Mouse (Mus musculus) ES-E14 (cell line): ENCODE results near the gene Armc3. TPM values are rescaled to one million over a fixed set of nuclear protein-coding genes. Genes with fewer than 3 reads are reported as not detected.
A peak's percentile ranks its signal among the peaks of the same experiment; 100 is the strongest.

Experiments
- DNase-seq: peaks from one replicate; pipeline ENCODE4 v3.0.0-alpha.2; 2013; ENCODE audit warnings: low read depth, low spot score
- H3K27ac ChIP-seq: 2 replicates; pipeline ENCODE4 v1.5.1; 2012; ENCODE audit warnings: low read depth, mild to moderate bottlenecking, low read length, moderate library complexity, mixed read lengths; ENCODE audit not compliant: poor library complexity, insufficient read depth, severe bottlenecking
- H3K36me3 ChIP-seq: 2 replicates; pipeline ENCODE4 v1.6.1; 2012; ENCODE audit warnings: mild to moderate bottlenecking, low read length, moderate library complexity, mixed read lengths; ENCODE audit not compliant: control insufficient read depth, poor library complexity, insufficient read depth, severe bottlenecking
- H3K4me1 ChIP-seq, 2 experiments: fragments of 150-350 bp in 1 of 2; sonication (generic) in 1 of 2; 2 replicates each; pipeline ENCODE4 v1.6.1; 2012; ENCODE audit warnings: low read length in 2 of 2, mild to moderate bottlenecking in 1 of 2, mixed read lengths in 1 of 2; ENCODE audit not compliant: control insufficient read depth in 2 of 2, insufficient read depth in 2 of 2, poor library complexity in 1 of 2
- H3K4me3 ChIP-seq, 2 experiments: fragments of 150-350 bp in 1 of 2; sonication (generic) in 1 of 2; 2 replicates each; pipeline ENCODE4 v1.5.1; 2012; ENCODE audit warnings: low read length in 2 of 2, low read depth in 1 of 2, mild to moderate bottlenecking in 1 of 2, mixed read lengths in 1 of 2; ENCODE audit not compliant: insufficient read depth in 1 of 2, poor library complexity in 1 of 2, severe bottlenecking in 1 of 2
- H3K9ac ChIP-seq: 2 replicates; pipeline ENCODE4 v1.6.1; 2012; ENCODE audit warnings: low read depth, mild to moderate bottlenecking, low read length, mixed read lengths; ENCODE audit not compliant: poor library complexity, insufficient read depth, severe bottlenecking
- H3K9me3 ChIP-seq: fragments of 150-350 bp; sonication (generic); 2 replicates; pipeline ENCODE4 v1.6.1; 2012; ENCODE audit warnings: low read depth, mild to moderate bottlenecking, low read length; ENCODE audit not compliant: control insufficient read depth, insufficient read depth
- CHD2 ChIP-seq: IDR thresholded peaks from 2 replicates; pipeline ENCODE4 v1.6.1; 2014; ENCODE audit warnings: mild to moderate bottlenecking, low read depth, low read length, inconsistent platforms
- HCFC1 ChIP-seq: IDR thresholded peaks from 2 replicates; pipeline ENCODE4 v1.6.1; 2012; ENCODE audit warnings: low read length, inconsistent platforms, borderline replicate concordance; ENCODE audit not compliant: insufficient read depth
- MAFK ChIP-seq: IDR thresholded peaks from 2 replicates; pipeline ENCODE4 v1.6.1; 2014; ENCODE audit warnings: mild to moderate bottlenecking, low read depth, low read length, inconsistent platforms; ENCODE audit not compliant: insufficient read depth
- ZC3H11A ChIP-seq: IDR thresholded peaks from 2 replicates; pipeline ENCODE4 v1.6.1; 2012; ENCODE audit warnings: low read depth, mild to moderate bottlenecking, inconsistent platforms, low read length, borderline replicate concordance
- ZNF384 ChIP-seq: IDR thresholded peaks from 2 replicates; pipeline ENCODE4 v1.6.1; 2012; ENCODE audit warnings: low read depth, low read length, inconsistent platforms
- in situ Hi-C, 2 experiments: fragments of 600-800 bp; cut with MboI; formaldehyde crosslinking; loops; one replicate each; pipeline ENCODE4 v1.15.1; 2025; ENCODE audit warnings: low sequenced_read_pairs in 2 of 2, inconsistent platforms in 1 of 2; ENCODE audit not compliant: unreplicated experiment in 2 of 2
- total RNA-seq: library from RNA; depleted of rRNA; stranded (reverse); fragments of 300-350 nt; gene quantifications from 2 replicates; pipeline ENCODE4 v1.2.3, GENCODE M21; 2012

Armc3 gene
- total RNA-seq, 1 experiment = 0.09 TPM

- Histone ChIP-seq H3K27ac (no peak overlapping the region), H3K4me3 (no peak overlapping the region), H3K36me3 (no peaks in the 10 kb centered on the region), H3K9ac (no peak overlapping the region), H3K4me1 (peaks cover 3 to 8% of the 10 kb centered on the region in 2 experiments; a peak in 3 of 4 replicates), H3K9me3 (no peaks in the 10 kb centered on the region)
- TF ChIP-seq HCFC1 (no peak), MAFK (peak; percentile 42; the same call in 1 of the 2 replicates)
- DNase-seq = peak; percentile 63
- in situ Hi-C loops = no loop called here
These were observed 38.6 kb upstream of the Armc3 start for GRCm38 (mm10) chr2:19160368-19161114.

DNA sequence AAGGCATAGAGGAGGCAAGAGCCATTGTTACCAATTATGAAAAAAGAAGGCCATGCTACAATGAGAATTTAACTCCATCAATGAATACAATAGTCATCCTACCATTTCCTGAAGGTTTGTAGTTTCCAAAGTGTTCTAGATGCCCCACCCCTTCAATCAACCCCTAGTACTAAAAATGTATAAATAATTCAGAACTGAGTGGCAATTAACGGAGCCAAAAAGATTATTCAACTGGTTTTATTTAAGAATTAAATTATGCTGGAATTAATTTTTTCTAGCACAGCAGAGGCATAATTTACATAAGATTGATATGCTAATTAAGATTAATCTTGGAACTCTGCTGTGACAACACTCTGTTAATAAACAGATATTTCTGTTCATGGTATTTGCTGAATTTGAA lies 34.9 kb upstream of the Armc3 start:
- H3K4me3 ChIP-seq = no peak overlapping the region
- H3K9ac ChIP-seq = no peak overlapping the region
- no peaks in the 10 kb centered on the region for H3K36me3 ChIP-seq
- TF ChIP-seq ZNF384 = no peak
- TF ChIP-seq ZC3H11A = no peak
- TF ChIP-seq CHD2 = no peak
- no peak for TF ChIP-seq HCFC1
- TF ChIP-seq MAFK = no peak
- H3K4me1 ChIP-seq = peaks cover 3 to 8% of the 10 kb centered on the region in 2 experiments; a peak in 3 of 4 replicates
- no peak overlapping the region for H3K27ac ChIP-seq
- H3K9me3 ChIP-seq = no peaks in the 10 kb centered on the region
- no peak for DNase-seq
- in situ Hi-C loops = no loop called here

DNA sequence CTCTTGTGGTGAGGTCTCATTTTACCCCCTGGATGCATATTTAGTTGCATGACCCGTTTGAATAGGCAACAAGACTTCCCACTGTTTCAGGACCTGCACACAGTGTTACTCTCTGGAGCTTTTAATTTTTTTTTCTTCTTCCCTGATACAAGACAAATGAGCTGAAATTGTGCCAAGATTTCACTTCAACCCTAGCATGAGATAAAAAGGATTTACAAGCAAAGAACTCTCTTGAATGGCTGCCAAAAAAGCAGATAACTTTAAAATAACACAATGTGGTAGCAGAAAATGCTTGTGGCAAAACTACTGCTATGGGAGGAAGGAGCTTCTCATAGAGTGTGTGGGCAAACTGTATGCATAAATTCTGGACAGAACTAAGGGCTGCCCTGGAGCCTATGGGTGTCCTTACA lies 22.3 kb upstream of the Armc3 start:
- in situ Hi-C loops = no loop called here
- DNase-seq = no peak
- Histone ChIP-seq H3K9ac (no peak overlapping the region), H3K9me3 (no peaks in the 10 kb centered on the region), H3K36me3 (no peaks in the 10 kb centered on the region), H3K4me1 (no peaks in the 10 kb centered on the region), H3K4me3 (no peak overlapping the region), H3K27ac (no peak overlapping the region)
- TF ChIP-seq CHD2 (no peak), ZC3H11A (no peak), ZNF384 (no peak), MAFK (no peak), HCFC1 (no peak)

GRCm38 (mm10) chr2:19199366-19199853 lies 308 bp downstream of the Armc3 start:
- no peaks in the 10 kb centered on the region for H3K4me1 ChIP-seq
- H3K9ac ChIP-seq = no peak overlapping the region
- no peak overlapping the region for H3K27ac ChIP-seq
- in situ Hi-C loops = no loop called here
- DNase-seq = no peak
- peak overlapping the region; percentile 23 to 78; a peak in 3 of 4 replicates for H3K4me3 ChIP-seq
- no peak for TF ChIP-seq HCFC1
- TF ChIP-seq MAFK = no peak
- no peak for TF ChIP-seq ZC3H11A
- TF ChIP-seq CHD2 = no peak
- TF ChIP-seq ZNF384 = no peak
- no peaks in the 10 kb centered on the region for H3K9me3 ChIP-seq
- H3K36me3 ChIP-seq = no peaks in the 10 kb centered on the region

- no peaks in the 10 kb centered on the region for H3K9me3 ChIP-seq
- no peak for TF ChIP-seq MAFK
- no peak for TF ChIP-seq CHD2
- no peak for TF ChIP-seq ZC3H11A
- TF ChIP-seq ZNF384 = no peak
- TF ChIP-seq HCFC1 = no peak
- in situ Hi-C loops = no loop called here
- H3K27ac ChIP-seq = no peak overlapping the region
- no peaks in the 10 kb centered on the region for H3K36me3 ChIP-seq
- H3K4me3 ChIP-seq = no peak overlapping the region
- H3K4me1 ChIP-seq = no peaks in the 10 kb centered on the region
- H3K9ac ChIP-seq = no peak overlapping the region
- no peak for DNase-seq
These were observed 1.0 kb downstream of the Armc3 start for GRCm38 (mm10) chr2:19200112-19200511.
